Mouse (Mus musculus) megakaryocyte-erythroid progenitor cell, adult 5 weeks (primary cell): ENCODE results near the gene Gm5941. TPM values are rescaled to one million over a fixed set of nuclear protein-coding genes. Genes with fewer than 3 reads are reported as not detected.

ENCODE experiments used
- polyA plus RNA-seq: library from polyadenylated mRNA; stranded (reverse); fragments of >175 nt; gene quantifications from 2 replicates; pipeline ENCODE4 v1.2.3, GENCODE M21; 2012

Gene Gm5941
- polyA plus RNA-seq: not detected in 2 replicates

DNA sequence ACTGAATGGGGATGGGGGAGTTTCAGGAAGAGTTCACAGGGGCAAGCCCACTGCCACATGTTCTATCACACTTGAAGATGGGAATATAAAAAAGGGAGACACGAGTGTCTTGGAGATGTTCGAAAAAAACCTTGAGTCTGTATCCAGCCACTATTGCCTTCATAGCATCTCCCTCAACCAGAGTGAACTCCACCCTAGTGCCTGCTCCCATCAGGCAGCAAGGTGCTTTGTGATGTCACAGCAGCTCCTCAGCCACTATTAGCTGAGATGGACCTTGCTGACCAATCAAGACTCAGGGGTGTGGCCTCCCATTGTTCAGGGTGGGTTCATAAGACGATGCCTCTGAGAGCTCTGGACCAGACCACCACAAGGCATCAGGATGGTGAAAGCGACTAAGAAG lies at the start of gene Gm5941:
Gm5941 (plus strand) TSS at position 301 of the 400 bp plus-strand sequence.

Other genes with a start within 250 kb of the Gm5941 start
- gene Mageb18, start 109.6 kb downstream of the Gm5941 start, polyA plus RNA-seq: not detected in 2 replicates